Mouse (Mus musculus): ENCODE results near the gene Ubxn10. TPM values are rescaled to one million over a fixed set of nuclear protein-coding genes. Genes with fewer than 3 reads are reported as not detected.

Ubxn10 gene
- polyA plus RNA-seq, 1 experiment from 2014 or later, result 2.0 TPM

DNA sequence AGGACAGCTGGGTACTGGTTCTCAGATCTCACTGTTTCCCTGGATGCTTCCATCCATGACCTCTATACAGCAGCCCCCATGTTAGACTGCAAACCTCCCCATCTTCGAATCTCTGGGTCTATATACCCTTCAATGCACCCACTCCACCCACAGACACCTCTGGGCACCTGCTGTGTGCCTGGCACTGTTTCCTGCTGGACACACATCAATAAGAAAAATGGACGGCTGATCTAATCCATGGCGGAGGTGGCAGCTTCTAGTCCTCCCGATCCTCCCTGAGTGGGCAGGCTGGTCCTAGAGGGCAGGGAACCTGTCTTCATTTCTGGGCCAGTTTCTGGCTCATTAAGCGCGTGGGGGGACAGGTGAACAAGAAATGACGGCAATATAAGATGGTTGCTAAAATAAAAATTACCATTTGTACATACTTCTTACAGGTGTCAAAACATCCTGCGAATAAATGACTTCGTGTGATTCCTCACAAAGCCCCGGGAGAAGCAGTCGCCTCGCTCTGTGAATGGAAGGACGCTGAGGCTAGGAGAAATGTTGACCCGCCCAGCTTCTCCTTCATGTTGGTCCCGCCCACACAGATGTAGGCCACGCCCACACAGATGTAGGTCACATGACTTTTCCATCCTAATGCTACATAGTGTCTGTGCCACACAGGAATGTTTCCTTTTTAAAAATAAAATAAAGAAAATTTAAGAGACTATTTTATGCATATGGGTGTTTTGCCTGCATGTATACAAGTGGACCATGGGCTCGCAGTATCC, 25.7 kb downstream of the Ubxn10 start:
- Histone ChIP-seq H3K9me3 (ENCODE audit: control insufficient read depth, low read length) (no peaks in the 10 kb centered on the region), H3K4me2 (replicated peaks; ENCODE audit: low read depth, low read length) (no peak overlapping the region), H3K9ac (ENCODE audit: low read depth, low read length) (no peak overlapping the region), H3K27ac (ENCODE audit: low read depth, low read length) (no peak overlapping the region), H3K4me1 (ENCODE audit: control insufficient read depth, insufficient read depth, low read length) (no peaks in the 10 kb centered on the region), H3K36me3 (ENCODE audit: control insufficient read depth, insufficient read depth, low read length) (no peaks in the 10 kb centered on the region), H3K27me3 (ENCODE audit: control insufficient read depth, insufficient read depth, low read length) (no peaks in the 10 kb centered on the region), H3K4me3 (ENCODE audit: low read length) (no peak overlapping the region)
- WGBS, result 54% methylated on average over 17 of the region's 17 CpGs
- ATAC-seq (ENCODE audit: low FRiP score, low TSS enrichment), result no peak

DNA sequence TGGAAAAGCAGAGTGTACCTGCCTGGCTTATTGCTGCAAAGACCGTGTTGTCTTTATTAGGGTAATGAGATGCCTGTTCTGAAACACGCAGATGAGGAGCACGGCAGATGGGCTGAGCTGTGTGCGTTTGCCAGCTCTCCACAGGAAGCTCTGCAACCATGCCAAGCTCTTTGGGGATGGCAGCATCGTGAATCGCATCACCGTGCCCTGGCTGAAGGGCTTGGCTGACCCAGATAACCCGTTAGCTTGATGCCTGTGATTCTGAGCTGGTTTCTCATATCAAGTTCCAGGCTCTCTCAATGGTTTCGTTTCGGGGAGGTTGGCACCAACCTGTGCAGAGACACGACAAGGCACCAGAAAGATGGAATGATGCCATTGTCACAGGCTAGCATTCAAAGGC, 26.3 kb downstream of the Ubxn10 start:
- H3K4me1 ChIP-seq (ENCODE audit: control insufficient read depth, insufficient read depth, low read length), result no peaks in the 10 kb centered on the region
- H3K9ac ChIP-seq (ENCODE audit: low read depth, low read length), result no peak overlapping the region
- no peak overlapping the region for H3K4me3 ChIP-seq (ENCODE audit: low read length)
- no peaks in the 10 kb centered on the region for H3K27me3 ChIP-seq (ENCODE audit: control insufficient read depth, insufficient read depth, low read length)
- no peaks in the 10 kb centered on the region for H3K9me3 ChIP-seq (ENCODE audit: control insufficient read depth, low read length)
- WGBS, result 82% methylated on average over 11 of the region's 11 CpGs
- no peak overlapping the region for H3K4me2 ChIP-seq (replicated peaks; ENCODE audit: low read depth, low read length)
- ATAC-seq (ENCODE audit: low FRiP score, low TSS enrichment), result no peak
- no peak overlapping the region for H3K27ac ChIP-seq (ENCODE audit: low read depth, low read length)
- no peaks in the 10 kb centered on the region for H3K36me3 ChIP-seq (ENCODE audit: control insufficient read depth, insufficient read depth, low read length)

DNA sequence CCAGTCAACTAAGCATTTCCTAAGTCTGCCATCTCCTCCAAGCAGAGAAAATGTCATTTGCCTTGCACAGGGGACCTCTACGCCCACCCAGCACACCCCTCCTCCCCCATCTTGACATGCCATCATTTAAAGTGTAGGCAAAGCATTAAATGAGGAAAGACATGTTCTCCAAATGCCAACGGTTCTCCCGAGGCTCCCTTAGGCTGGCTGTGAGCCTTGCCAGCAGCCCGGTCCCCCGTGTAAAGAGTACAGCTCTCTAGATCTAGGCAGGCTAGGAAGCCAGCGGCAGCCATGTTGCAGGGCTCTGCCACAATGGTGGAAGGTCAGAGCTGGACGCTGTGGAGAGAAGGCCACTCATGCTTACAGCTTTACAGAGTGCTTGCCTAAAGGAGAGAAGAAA, 27.0 kb downstream of the Ubxn10 start:
- WGBS, result 71% methylated on average over 7 of the region's 7 CpGs
- Histone ChIP-seq H3K27ac (ENCODE audit: low read depth, low read length) (no peak overlapping the region), H3K4me2 (replicated peaks; ENCODE audit: low read depth, low read length) (no peak overlapping the region), H3K9ac (ENCODE audit: low read depth, low read length) (no peak overlapping the region), H3K4me1 (ENCODE audit: control insufficient read depth, insufficient read depth, low read length) (no peaks in the 10 kb centered on the region), H3K9me3 (ENCODE audit: control insufficient read depth, low read length) (no peaks in the 10 kb centered on the region), H3K4me3 (ENCODE audit: low read length) (no peak overlapping the region), H3K36me3 (ENCODE audit: control insufficient read depth, insufficient read depth, low read length) (no peaks in the 10 kb centered on the region), H3K27me3 (ENCODE audit: control insufficient read depth, insufficient read depth, low read length) (no peaks in the 10 kb centered on the region)
- no peak for ATAC-seq (ENCODE audit: low FRiP score, low TSS enrichment)

DNA sequence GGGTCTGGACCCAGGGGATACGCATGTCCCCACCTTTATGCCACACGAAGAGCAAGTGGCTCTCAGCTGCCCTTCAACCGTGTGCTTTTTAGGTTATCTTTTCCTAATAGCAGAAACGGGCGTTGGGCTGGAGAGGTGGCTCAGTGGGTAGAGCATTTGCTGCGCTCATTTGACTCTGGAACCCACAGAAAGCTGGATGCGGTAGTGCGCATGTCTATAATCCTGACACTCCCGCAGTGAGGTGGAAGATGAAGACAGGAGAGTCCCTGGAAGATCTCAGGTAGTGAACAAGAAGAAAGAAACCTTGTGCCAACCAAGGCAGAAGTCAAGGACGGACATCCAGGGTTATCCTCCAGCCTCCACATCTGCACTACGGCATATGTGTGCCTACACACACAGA, 27.7 kb downstream of the Ubxn10 start:
- no peak for ATAC-seq (ENCODE audit: low FRiP score, low TSS enrichment)

DNA sequence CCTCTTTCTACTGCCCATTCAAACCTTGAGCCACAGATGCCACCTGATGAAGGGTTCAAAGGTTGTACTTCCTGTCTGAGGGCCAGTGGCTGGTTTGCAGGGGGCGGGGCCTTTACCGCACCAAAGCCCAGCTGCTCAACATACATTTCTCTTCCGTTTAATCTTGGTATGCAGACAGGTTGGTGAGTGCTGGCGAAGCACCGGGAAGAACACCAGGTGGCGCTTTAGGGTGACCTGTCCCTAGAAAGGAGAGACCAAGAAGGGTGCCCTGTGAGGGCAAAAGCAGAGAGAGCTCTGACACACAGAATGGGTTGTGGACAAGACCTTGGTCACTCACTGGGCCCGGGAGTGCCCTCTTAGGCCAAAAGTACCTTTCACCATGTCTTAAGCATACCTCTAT, 28.3 kb downstream of the Ubxn10 start:
- peak; percentile 69; the same call in 1 of the 2 replicates for ATAC-seq (ENCODE audit: low FRiP score, low TSS enrichment)
- no peak overlapping the region for H3K9ac ChIP-seq (ENCODE audit: low read depth, low read length)
- no peaks in the 10 kb centered on the region for H3K9me3 ChIP-seq (ENCODE audit: control insufficient read depth, low read length)
- no peak overlapping the region for H3K4me2 ChIP-seq (replicated peaks; ENCODE audit: low read depth, low read length)
- no peak overlapping the region for H3K27ac ChIP-seq (ENCODE audit: low read depth, low read length)
- no peaks in the 10 kb centered on the region for H3K27me3 ChIP-seq (ENCODE audit: control insufficient read depth, insufficient read depth, low read length)
- no peaks in the 10 kb centered on the region for H3K4me1 ChIP-seq (ENCODE audit: control insufficient read depth, insufficient read depth, low read length)
- no peaks in the 10 kb centered on the region for H3K36me3 ChIP-seq (ENCODE audit: control insufficient read depth, insufficient read depth, low read length)
- no peak overlapping the region for H3K4me3 ChIP-seq (ENCODE audit: low read length)
- 7% methylated on average over 7 of the region's 7 CpGs for WGBS

More for the DNA sequence above, 27.7 kb downstream of the Ubxn10 start:
- Histone ChIP-seq H3K36me3 (ENCODE audit: control insufficient read depth, insufficient read depth, low read length) (no peaks in the 10 kb centered on the region), H3K27me3 (ENCODE audit: control insufficient read depth, insufficient read depth, low read length) (no peaks in the 10 kb centered on the region), H3K4me1 (ENCODE audit: control insufficient read depth, insufficient read depth, low read length) (no peaks in the 10 kb centered on the region), H3K9ac (ENCODE audit: low read depth, low read length) (no peak overlapping the region), H3K9me3 (ENCODE audit: control insufficient read depth, low read length) (no peaks in the 10 kb centered on the region), H3K4me3 (ENCODE audit: low read length) (no peak overlapping the region), H3K27ac (ENCODE audit: low read depth, low read length) (no peak overlapping the region), H3K4me2 (replicated peaks; ENCODE audit: low read depth, low read length) (no peak overlapping the region)
- WGBS, result 84% methylated on average over 11 of the region's 11 CpGs

DNA sequence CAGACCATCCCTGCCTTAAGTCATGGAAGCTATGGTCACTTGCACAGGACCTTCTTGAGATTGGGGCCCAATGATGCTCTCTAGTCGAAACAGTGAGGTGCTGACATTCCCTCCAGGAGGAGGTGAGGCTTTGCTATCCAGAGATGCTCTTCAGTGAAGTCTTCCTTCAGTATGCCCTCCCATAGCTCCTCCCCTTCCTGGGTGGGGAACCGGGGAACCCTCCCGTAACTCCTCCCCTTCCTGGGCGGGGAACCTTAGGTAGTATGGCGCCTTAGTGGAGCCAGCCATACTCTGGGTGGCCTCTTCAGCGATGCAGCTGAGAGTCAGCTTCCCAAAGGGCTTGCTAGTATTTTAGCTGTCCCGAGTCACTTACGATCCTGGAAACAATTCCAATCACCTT, 30.3 kb downstream of the Ubxn10 start:
- no peak overlapping the region for H3K9ac ChIP-seq (ENCODE audit: low read depth, low read length)
- H3K4me3 ChIP-seq (ENCODE audit: low read length), result no peak overlapping the region
- no peaks in the 10 kb centered on the region for H3K4me1 ChIP-seq (ENCODE audit: control insufficient read depth, insufficient read depth, low read length)
- H3K9me3 ChIP-seq (ENCODE audit: control insufficient read depth, low read length), result no peaks in the 10 kb centered on the region
- no peaks in the 10 kb centered on the region for H3K27me3 ChIP-seq (ENCODE audit: control insufficient read depth, insufficient read depth, low read length)
- no peak overlapping the region for H3K27ac ChIP-seq (ENCODE audit: low read depth, low read length)
- no peaks in the 10 kb centered on the region for H3K36me3 ChIP-seq (ENCODE audit: control insufficient read depth, insufficient read depth, low read length)
- H3K4me2 ChIP-seq (replicated peaks; ENCODE audit: low read depth, low read length), result no peak overlapping the region
- WGBS, result 92% methylated on average over 8 of the region's 8 CpGs
- no peak for ATAC-seq (ENCODE audit: low FRiP score, low TSS enrichment)

DNA sequence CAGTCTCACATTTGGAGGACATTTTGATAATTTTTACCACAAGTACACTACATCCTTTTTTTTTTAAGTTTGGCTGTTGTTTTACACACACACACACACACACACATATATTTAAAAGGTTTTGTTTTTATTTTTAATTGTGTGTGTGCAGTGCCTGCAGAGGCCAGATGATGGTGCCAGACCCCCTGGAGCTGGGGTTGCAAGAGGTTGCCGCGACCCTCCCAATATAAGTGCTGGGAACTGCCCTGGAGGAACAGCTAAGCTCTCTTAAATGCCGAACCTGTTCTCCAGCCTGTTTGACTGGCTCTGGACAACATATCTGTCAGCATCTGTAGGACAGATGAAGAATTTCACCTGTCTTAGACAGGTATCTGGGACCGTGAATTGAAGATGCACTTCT, 32.8 kb downstream of the Ubxn10 start:
- no peak overlapping the region for H3K4me3 ChIP-seq (ENCODE audit: low read length)
- 86% methylated on average over 4 of the region's 4 CpGs for WGBS
- no peaks in the 10 kb centered on the region for H3K27me3 ChIP-seq (ENCODE audit: control insufficient read depth, insufficient read depth, low read length)
- ATAC-seq (ENCODE audit: low FRiP score, low TSS enrichment), result no peak
- no peak overlapping the region for H3K9ac ChIP-seq (ENCODE audit: low read depth, low read length)
- H3K4me1 ChIP-seq (ENCODE audit: control insufficient read depth, insufficient read depth, low read length), result no peaks in the 10 kb centered on the region
- no peaks in the 10 kb centered on the region for H3K36me3 ChIP-seq (ENCODE audit: control insufficient read depth, insufficient read depth, low read length)
- H3K4me2 ChIP-seq (replicated peaks; ENCODE audit: low read depth, low read length), result no peak overlapping the region
- H3K9me3 ChIP-seq (ENCODE audit: control insufficient read depth, low read length), result no peaks in the 10 kb centered on the region
- no peak overlapping the region for H3K27ac ChIP-seq (ENCODE audit: low read depth, low read length)

DNA sequence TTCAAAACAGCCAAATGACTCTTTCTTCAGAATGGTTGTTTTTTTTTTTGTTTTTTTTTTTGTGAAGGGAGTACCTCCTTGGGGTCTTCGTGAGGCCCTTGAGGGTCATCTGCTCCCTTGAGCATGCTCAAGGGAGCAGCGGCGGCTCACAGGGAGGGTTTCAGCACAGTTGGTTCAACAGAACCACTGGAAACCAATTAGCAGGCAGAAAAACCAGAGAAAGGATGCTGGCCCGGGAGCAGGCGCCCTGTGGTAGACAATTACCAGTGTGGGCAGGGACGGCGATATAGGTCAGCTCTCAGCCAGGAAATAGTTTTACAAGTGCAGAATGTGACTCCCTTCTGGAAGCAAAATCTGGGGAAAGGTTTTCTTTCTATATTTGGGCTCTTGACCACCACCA, 33.4 kb downstream of the Ubxn10 start:
- 58% methylated on average over 7 of the region's 7 CpGs for WGBS

DNA sequence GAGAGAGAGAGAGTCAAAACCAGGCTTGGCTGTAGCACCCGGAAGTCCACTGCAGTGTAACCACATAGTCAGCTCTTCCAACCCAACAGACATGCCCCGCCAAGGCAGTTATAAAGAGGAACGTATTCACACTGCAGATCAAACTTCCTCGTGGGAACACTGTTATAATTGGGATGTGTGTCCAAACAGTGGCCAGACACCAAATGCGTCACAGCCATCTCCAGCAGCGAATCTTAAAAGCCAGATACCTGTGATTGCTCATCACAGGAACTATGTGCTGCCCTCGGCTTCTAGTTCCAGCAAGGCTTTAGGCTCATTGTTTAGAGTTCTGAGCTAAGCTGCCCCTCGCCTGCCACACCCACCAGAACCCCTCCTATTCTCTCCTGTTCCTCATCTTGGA, 34.4 kb downstream of the Ubxn10 start:
- Histone ChIP-seq H3K4me1 (ENCODE audit: control insufficient read depth, insufficient read depth, low read length) (no peaks in the 10 kb centered on the region), H3K4me2 (replicated peaks; ENCODE audit: low read depth, low read length) (no peak overlapping the region), H3K9ac (ENCODE audit: low read depth, low read length) (no peak overlapping the region), H3K9me3 (ENCODE audit: control insufficient read depth, low read length) (no peaks in the 10 kb centered on the region), H3K4me3 (ENCODE audit: low read length) (no peak overlapping the region), H3K27me3 (ENCODE audit: control insufficient read depth, insufficient read depth, low read length) (no peaks in the 10 kb centered on the region), H3K27ac (ENCODE audit: low read depth, low read length) (no peak overlapping the region), H3K36me3 (ENCODE audit: control insufficient read depth, insufficient read depth, low read length) (no peaks in the 10 kb centered on the region)
- ATAC-seq (ENCODE audit: low FRiP score, low TSS enrichment), result no peak
- WGBS, result 86% methylated on average over 8 of the region's 8 CpGs

More for the DNA sequence above, 33.4 kb downstream of the Ubxn10 start:
- no peak overlapping the region for H3K4me2 ChIP-seq (replicated peaks; ENCODE audit: low read depth, low read length)
- no peaks in the 10 kb centered on the region for H3K4me1 ChIP-seq (ENCODE audit: control insufficient read depth, insufficient read depth, low read length)
- ATAC-seq (ENCODE audit: low FRiP score, low TSS enrichment), result no peak
- H3K9me3 ChIP-seq (ENCODE audit: control insufficient read depth, low read length), result no peaks in the 10 kb centered on the region
- H3K4me3 ChIP-seq (ENCODE audit: low read length), result no peak overlapping the region
- no peaks in the 10 kb centered on the region for H3K36me3 ChIP-seq (ENCODE audit: control insufficient read depth, insufficient read depth, low read length)
- H3K9ac ChIP-seq (ENCODE audit: low read depth, low read length), result no peak overlapping the region
- no peak overlapping the region for H3K27ac ChIP-seq (ENCODE audit: low read depth, low read length)
- no peaks in the 10 kb centered on the region for H3K27me3 ChIP-seq (ENCODE audit: control insufficient read depth, insufficient read depth, low read length)
